Mouse (Mus musculus): ENCODE measurements around the gene Map3k13.
"Not testable (repeated sequence)": the region's sequence is repeated elsewhere in the genome, so short reads cannot be mapped to it uniquely, and the experiment has no call there.

Gene Map3k13

GRCm38 (mm10) chr16:21793875-21794696, at the start of gene Map3k13:
Map3k13 (plus strand) TSS chr16:21794346.
- in situ Hi-C loops (cut with MboI; ENCODE audit: unreplicated experiment in 2 of 2) = no loop called here

- in situ Hi-C loops (cut with MboI; ENCODE audit: unreplicated experiment in 2 of 2) = loop anchor here (25.0 kb wide), 2 partner anchors 571 to 1054 kb away; partner anchors contain the start of gene Crygs (in 2 of the 2)
These were observed 35.7 kb upstream of the Map3k13 start for GRCm38 (mm10) chr16:21758447-21758846.

DNA sequence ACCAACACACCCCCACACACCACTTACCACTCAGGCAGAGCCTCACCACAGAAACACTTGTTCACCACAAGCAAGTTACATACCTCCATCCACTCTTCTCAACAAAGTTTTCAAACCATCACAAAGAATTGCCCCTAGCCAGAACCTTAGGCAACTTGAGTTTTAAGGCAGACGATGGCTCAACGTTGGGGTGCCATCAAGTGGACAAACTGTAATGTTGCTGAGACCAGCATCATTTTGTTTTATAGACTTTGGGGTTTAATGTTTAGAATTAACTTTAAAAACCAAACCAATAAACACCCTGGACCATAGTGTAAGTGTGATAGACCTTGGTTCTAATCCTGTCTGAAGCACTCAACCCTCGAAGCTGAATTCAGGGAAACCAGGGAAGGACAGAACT, 25.9 kb upstream of the Map3k13 start:
- in situ Hi-C loops (cut with MboI; ENCODE audit: unreplicated experiment in 2 of 2) = loop anchor here (5.0 to 25.0 kb wide), 3 partner anchors 339 to 1044 kb away; partner anchors contain the start of gene Crygs (in 2 of the 2)

- in situ Hi-C loops (cut with MboI; ENCODE audit: unreplicated experiment in 2 of 2) = loop anchor here (5.0 to 25.0 kb wide), 4 partner anchors 245 to 1043 kb away; partner anchors contain the start of gene Crygs (in 2 of the 2)
These were observed 24.5 kb upstream of the Map3k13 start for GRCm38 (mm10) chr16:21769667-21770066.

GRCm38 (mm10) chr16:21774725-21775124, 19.4 kb upstream of the Map3k13 start:
- in situ Hi-C loops (cut with MboI; ENCODE audit: unreplicated experiment in 2 of 2) = loop anchor here (10.0 to 25.0 kb wide), 3 partner anchors 240 to 1038 kb away; partner anchors contain the start of gene Crygs (in 2 of the 2)

DNA sequence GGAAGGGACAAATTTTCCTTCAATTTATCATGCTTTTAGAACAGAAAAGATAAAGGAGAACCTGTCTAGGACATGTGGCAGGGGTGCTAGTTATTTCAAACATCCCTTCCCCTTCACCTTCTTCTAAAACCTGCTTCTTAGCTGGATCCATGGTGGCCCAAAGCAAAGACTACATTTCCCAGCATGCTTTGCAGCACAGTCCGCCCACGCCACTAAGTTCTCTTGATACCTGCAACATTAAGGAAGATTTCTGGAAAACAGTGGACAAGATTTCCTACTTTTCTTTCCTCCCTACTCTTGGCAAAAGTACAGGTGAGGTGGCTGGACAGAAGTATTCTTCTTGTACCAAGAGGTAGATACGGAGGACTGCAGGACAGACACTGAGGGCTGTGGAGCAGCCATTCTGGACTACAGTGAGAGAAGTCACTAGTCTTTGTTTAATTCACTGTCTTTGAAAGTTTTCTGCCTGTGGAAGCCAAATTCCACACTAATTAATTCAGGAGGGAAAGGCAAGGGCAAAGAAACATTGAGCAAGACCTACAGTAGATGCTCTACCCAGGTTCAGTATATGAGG, 15.8 kb upstream of the Map3k13 start:
- in situ Hi-C loops (cut with MboI; ENCODE audit: unreplicated experiment in 2 of 2) = loop anchor here in 1 of 2 experiments (10.0 kb wide), 1 partner anchor 236 kb away; no protein-coding TSS in a partner anchor

GRCm38 (mm10) chr16:21779149-21779548, 15.0 kb upstream of the Map3k13 start:
- in situ Hi-C loops (cut with MboI; ENCODE audit: unreplicated experiment in 2 of 2) = loop anchor here in 1 of 2 experiments (10.0 kb wide), 1 partner anchor 236 kb away; no protein-coding TSS in a partner anchor

DNA sequence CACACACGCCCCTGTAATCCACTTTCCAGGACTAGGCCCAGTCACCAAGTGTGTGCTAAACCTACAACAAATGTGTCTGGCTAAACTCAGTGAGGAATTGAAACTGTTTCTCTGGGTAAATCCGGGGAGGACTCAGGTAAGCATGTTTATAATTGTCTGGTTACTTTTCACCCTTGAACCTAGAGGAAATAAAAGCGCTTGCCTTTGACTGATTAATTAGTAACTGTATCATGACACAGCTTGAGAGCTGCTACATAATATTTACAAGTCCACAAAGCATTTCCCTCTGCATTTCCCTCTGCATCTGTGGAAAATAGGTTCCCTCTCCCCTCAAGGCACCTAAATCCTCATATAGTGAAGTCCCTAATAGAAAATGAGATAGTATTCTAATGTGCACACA, 12.9 kb upstream of the Map3k13 start:
- in situ Hi-C loops (cut with MboI; ENCODE audit: unreplicated experiment in 2 of 2) = no loop called here

DNA sequence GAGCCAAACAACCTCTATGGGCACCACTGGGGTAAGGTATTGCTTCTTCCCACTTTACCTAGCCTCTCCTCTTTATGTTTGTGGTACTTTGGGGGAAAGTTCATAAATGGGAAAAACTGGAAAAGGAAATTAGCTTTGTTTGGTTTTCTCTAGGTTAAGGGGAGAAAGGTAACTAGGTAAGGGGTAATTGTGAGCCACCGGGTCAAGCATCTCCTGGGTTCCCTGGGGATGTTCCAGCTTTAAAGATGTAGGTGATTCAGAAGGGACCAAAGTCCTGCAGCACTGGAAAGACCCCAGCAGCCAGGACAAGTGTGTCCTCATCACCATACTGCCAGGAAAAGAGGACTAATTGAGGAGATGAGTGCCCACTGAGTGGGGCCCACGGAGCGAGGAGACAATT, 12.3 kb upstream of the Map3k13 start:
- in situ Hi-C loops (cut with MboI; ENCODE audit: unreplicated experiment in 2 of 2) = no loop called here

GRCm38 (mm10) chr16:21782807-21783206, 11.3 kb upstream of the Map3k13 start:
- in situ Hi-C loops (cut with MboI; ENCODE audit: unreplicated experiment in 2 of 2) = no loop called here

GRCm38 (mm10) chr16:21785000-21785399, 9.1 kb upstream of the Map3k13 start:
- in situ Hi-C loops (cut with MboI; ENCODE audit: unreplicated experiment in 2 of 2) = no loop called here

GRCm38 (mm10) chr16:21786317-21786716, 7.8 kb upstream of the Map3k13 start:
- in situ Hi-C loops (cut with MboI; ENCODE audit: unreplicated experiment in 2 of 2) = no loop called here

GRCm38 (mm10) chr16:21787516-21788353, 6.4 kb upstream of the Map3k13 start, which contains the start of gene Ehhadh:
Ehhadh (minus strand) TSS chr16:21787807.
- in situ Hi-C loops (cut with MboI; ENCODE audit: unreplicated experiment in 2 of 2) = no loop called here

DNA sequence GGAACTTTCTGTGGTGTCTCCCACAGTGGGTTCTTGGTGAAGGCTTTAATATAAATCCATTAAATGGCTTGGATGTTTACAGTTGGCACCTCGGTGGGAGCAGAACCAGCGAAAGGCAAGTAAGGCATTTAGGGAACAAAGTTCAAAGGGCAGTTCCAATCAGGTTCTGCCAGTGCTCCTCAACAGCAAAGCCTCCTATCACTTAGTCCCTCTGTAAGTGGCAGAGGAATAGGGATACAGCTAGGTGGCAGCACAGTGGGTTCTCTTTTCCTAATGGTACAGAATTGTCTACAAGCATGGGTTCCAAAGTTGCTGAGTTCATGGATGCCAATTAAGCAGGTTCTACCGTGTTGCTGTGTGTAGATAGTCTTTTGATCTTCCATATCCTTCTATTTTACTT, 5.6 kb upstream of the Map3k13 start:
- in situ Hi-C loops (cut with MboI; ENCODE audit: unreplicated experiment in 2 of 2) = no loop called here

DNA sequence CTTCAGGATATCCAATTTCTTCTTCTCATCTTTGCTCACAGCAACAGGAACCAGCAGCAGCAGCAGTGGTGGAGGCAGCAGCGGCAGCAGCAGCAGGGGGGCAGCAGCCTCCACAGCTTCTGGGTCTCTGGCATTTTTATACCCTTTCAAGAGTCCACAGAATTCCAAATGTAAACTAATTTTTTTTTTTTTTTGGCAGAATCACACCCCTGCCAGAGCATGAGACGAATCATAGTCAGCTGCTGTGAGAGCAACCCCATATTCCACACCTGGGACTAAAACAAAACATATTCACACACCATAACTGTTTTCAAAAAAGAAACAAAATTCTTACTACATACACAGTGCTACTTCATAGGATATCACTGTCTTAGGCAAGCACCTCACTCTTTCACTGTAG, 5.0 kb upstream of the Map3k13 start:
- in situ Hi-C loops (cut with MboI; ENCODE audit: unreplicated experiment in 2 of 2) = no loop called here

DNA sequence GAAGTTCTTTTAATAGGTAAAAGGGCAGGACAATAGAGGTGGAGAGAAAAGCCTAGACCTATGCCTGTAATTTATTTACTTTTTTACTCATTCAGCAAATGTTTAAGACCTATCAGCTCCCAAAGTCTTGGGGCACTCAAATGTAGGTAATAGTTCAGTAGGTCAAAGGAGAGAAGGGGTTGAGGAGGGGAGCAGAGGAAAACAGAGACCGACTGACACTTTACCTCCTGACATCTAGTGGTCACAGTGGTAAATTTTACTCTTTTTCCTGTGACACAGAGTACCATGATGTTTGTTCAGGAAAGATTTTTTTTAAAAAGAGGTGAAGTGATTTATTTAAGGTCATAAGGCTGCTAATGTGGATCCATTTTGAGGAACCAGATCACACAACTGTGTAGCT, 3.7 kb upstream of the Map3k13 start:
- in situ Hi-C loops (cut with MboI; ENCODE audit: unreplicated experiment in 2 of 2) = no loop called here

GRCm38 (mm10) chr16:21791779-21792178, 2.4 kb upstream of the Map3k13 start:
- in situ Hi-C loops (cut with MboI; ENCODE audit: unreplicated experiment in 2 of 2) = no loop called here

- in situ Hi-C loops (cut with MboI; ENCODE audit: unreplicated experiment in 2 of 2) = not testable (repeated sequence)
These were observed 901 bp upstream of the Map3k13 start for GRCm38 (mm10) chr16:21793080-21793810.

- in situ Hi-C loops (cut with MboI; ENCODE audit: unreplicated experiment in 2 of 2) = no loop called here
These were observed 525 bp downstream of the Map3k13 start for GRCm38 (mm10) chr16:21794697-21795045.

DNA sequence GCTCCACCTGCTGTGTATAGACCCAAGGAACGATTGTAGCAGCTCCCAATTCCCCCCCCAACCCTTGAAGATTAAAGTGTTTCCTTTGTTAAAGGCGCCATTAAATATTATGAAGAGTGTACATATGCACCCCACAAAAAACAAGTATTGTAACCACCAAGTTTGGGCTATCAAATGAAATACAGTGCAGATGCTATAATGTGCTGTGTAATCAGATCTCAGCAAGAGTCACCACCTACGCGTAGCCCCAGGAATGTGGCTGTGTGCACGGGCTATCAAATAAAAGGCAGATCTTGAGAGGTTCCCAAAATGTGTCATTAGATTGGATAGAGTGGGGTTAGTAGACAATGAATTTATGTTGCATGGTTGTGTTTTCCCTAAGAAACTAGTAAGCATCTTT, 925 bp downstream of the Map3k13 start:
- in situ Hi-C loops (cut with MboI; ENCODE audit: unreplicated experiment in 2 of 2) = no loop called here

Data from v-Abl transformed pro-B cells (cell line).